Mouse (Mus musculus) embryonic facial prominence, embryonic 11.5 days (tissue): ENCODE results near the gene Vps37d. TPM values are rescaled to one million over a fixed set of nuclear protein-coding genes. Genes with fewer than 3 reads are reported as not detected.
A peak's percentile ranks its signal among the peaks of the same experiment; 100 is the strongest.
"Not testable (repeated sequence)": the region's sequence is repeated elsewhere in the genome, so short reads cannot be mapped to it uniquely, and the experiment has no call there.

Experiments
- ATAC-seq: fragments of 200-750 bp; cut with Nextera tagmentation; replicated peaks from 2 replicates; pipeline ENCODE4 v1.8.0; 2017; ENCODE audit warnings: low read depth; ENCODE audit not compliant: insufficient number of reproducible peaks, low FRiP score, low TSS enrichment
- DNase-seq: peaks from one replicate; pipeline ENCODE4 v3.0.0-alpha.2; 2015; ENCODE audit warnings: low spot score
- H3K27ac ChIP-seq: fragments of 300-500 bp; sonication (generic); replicated peaks from 2 replicates; pipeline ENCODE4 v1.5.1; 2014; ENCODE audit warnings: mild to moderate bottlenecking, low read depth, low read length, control low read depth
- H3K27me3 ChIP-seq: fragments of 300-500 bp; sonication (generic); 2 replicates; pipeline ENCODE4 v1.6.1; 2014; ENCODE audit warnings: mild to moderate bottlenecking, low read length, moderate library complexity, mixed read lengths; ENCODE audit not compliant: control insufficient read depth, insufficient read depth
- H3K36me3 ChIP-seq: fragments of 300-500 bp; sonication (generic); replicated peaks from 2 replicates; pipeline ENCODE4 v1.6.1; 2014; ENCODE audit warnings: low read depth, mild to moderate bottlenecking, low read length, moderate library complexity, mixed read lengths; ENCODE audit not compliant: control insufficient read depth, insufficient read depth
- H3K4me1 ChIP-seq: fragments of 300-500 bp; sonication (generic); 2 replicates; pipeline ENCODE4 v1.6.1; 2014; ENCODE audit warnings: low read length, mixed read lengths; ENCODE audit not compliant: control insufficient read depth, insufficient read depth
- H3K4me2 ChIP-seq: fragments of 300-500 bp; sonication (generic); 2 replicates; pipeline ENCODE4 v1.6.1; 2014; ENCODE audit warnings: low read depth, mild to moderate bottlenecking, control low read depth, low read length, moderate library complexity
- H3K4me3 ChIP-seq: fragments of 300-500 bp; sonication (generic); 2 replicates; pipeline ENCODE4 v1.5.1; 2014; ENCODE audit warnings: low read depth, low read length, control low read depth
- H3K9ac ChIP-seq: fragments of 300-500 bp; sonication (generic); replicated peaks from 2 replicates; pipeline ENCODE4 v1.6.1; 2014; ENCODE audit warnings: mild to moderate bottlenecking, control low read depth, low read length
- H3K9me3 ChIP-seq: fragments of 300-500 bp; sonication (generic); replicated peaks from 2 replicates; pipeline ENCODE4 v1.6.1; 2016; ENCODE audit warnings: mild to moderate bottlenecking, low read length, inconsistent platforms, mixed read lengths; ENCODE audit not compliant: control insufficient read depth
- WGBS: fragments of 180-500 bp; shearing (Covaris S2); extraction: QIAGEN DNeasy Blood & Tissue Kit; methylation state at CpG from one replicate; pipeline ENCODE4 v1.1.7; 2014; 5-methylcytosine and 5-hydroxymethylcytosine counted together
- polyA plus RNA-seq: library from polyadenylated mRNA; unstranded; fragments of >200 nt; fragmentation: Nextera tagmentation; extraction: Ambion mirVana; gene quantifications from 2 replicates; pipeline ENCODE4 v1.2.1, GENCODE M21; 2014

Gene Vps37d
- polyA plus RNA-seq, 1 experiment from 2014 or later: 7.1 TPM

DNA sequence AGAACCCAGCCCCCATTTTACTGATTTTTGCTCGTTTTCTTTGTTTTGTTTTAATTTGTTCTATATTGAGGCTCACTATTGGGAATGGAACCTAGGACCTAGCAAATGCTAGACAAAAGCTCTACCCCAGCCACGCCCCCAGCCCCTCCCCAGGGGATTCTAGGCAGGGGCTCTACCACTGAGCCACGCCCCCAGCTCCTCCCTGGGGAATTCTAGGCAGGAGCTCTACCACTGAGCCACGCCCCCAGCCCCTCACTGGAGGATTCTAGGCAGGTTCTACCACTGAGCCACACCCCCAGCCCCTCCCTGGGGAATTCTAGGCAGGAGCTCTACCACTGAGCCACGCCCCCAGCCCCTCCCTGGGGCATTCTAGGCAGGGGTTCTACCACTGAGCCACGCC, 28.8 kb downstream of the Vps37d start:
- not testable (repeated sequence) for H3K4me1 ChIP-seq, H3K27ac ChIP-seq, H3K9me3 ChIP-seq, DNase-seq, H3K36me3 ChIP-seq, H3K4me3 ChIP-seq, H3K27me3 ChIP-seq, ATAC-seq, H3K4me2 ChIP-seq, H3K9ac ChIP-seq
- 91% methylated on average over 6 of the region's 6 CpGs for WGBS

DNA sequence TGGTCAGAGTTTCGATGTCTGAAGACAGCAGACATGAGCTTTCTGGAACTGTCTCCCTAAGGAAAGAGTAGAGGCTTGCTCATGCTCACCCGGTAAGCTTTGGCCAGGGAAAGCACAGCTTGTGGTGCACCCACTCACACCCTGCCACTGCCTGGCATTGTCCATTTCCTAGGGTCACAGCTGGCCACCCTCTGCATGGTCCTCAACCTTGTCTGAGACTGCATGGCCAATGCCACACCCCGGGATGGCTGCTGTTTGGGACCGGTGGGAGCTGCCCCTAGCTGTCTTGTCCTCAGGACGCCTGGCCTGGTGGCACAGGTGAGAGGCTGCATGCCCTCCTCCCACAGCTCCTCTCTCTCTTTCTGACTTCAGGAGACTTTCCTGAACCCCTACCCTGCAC, 29.5 kb downstream of the Vps37d start:
- H3K27ac ChIP-seq: no peak overlapping the region
- H3K4me1 ChIP-seq: no peaks in the 10 kb centered on the region
- no peaks in the 10 kb centered on the region for H3K36me3 ChIP-seq
- ATAC-seq (no peak), DNase-seq (no peak)
- H3K4me2 ChIP-seq: no peak overlapping the region
- no peak overlapping the region for H3K9ac ChIP-seq
- 94% methylated on average over 5 of the region's 5 CpGs for WGBS
- no peak overlapping the region for H3K4me3 ChIP-seq
- no peaks in the 10 kb centered on the region for H3K9me3 ChIP-seq
- no peaks in the 10 kb centered on the region for H3K27me3 ChIP-seq

DNA sequence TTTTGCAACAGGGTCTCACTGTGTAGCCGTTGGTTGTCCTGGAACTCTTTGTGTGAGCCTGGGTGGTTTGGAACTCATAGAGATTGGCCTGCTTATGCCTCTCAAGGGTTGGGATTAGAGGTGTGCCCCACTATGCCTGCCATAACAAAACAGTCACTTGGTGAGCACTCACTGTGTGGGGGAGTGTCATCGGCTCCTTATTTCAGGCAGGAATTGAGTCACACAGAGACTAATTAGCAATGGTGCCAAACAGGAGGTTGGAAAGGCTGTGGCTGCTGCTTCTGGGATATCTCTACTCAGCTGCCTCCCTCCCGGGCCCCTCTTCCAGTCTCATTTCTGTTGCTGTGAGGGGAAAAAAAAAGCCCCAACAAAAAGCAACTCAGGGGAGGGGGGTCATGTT, 33.5 kb downstream of the Vps37d start:
- DNase-seq: no peak
- Histone ChIP-seq H3K4me2 (no peak overlapping the region), H3K27ac (no peak overlapping the region), H3K27me3 (no peaks in the 10 kb centered on the region), H3K4me3 (no peak overlapping the region), H3K36me3 (no peaks in the 10 kb centered on the region; the same call in 1 of the 2 replicates), H3K9ac (no peak overlapping the region), H3K9me3 (no peaks in the 10 kb centered on the region), H3K4me1 (no peaks in the 10 kb centered on the region)
- 93% methylated on average over 3 of the region's 3 CpGs for WGBS
- ATAC-seq: no peak

DNA sequence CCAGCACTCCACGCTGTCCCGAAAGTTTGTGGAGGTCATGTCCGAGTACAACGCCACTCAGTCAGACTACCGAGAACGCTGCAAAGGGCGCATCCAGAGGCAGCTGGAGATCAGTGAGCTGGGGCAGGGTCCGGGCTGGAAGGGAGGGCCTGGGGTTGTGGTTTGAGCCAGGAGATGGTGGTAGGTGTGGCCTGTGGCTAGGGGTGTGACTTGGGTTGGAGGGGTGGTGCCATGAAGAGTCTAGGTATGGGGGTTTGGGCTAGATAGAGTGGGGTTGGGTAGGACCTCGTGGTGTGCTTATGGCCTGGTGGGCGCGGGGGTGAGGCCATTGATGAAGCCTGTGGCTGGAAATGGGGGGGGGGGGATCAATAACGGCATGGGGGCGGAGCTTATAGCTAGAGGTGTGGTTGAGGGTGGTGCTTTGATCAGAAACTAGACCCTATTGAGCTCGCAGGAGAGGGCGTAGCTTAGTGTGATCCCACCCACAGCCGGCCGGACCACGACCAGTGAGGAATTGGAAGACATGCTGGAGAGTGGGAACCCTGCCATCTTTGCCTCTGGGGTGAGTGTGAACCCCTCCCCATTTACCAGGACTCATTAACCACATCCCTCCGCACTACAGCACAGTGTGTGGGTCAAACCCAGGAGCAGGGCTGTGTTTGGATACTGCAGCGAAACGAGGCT, 35.8 kb downstream of the Vps37d start:
- no peak for DNase-seq
- H3K9me3 ChIP-seq: no peaks in the 10 kb centered on the region
- no peaks in the 10 kb centered on the region; the same call in 1 of the 2 replicates for H3K36me3 ChIP-seq
- no peak overlapping the region for H3K4me2 ChIP-seq
- peak; percentile 24; the same call in 1 of the 2 replicates for ATAC-seq
- H3K4me3 ChIP-seq: no peak overlapping the region
- no peak overlapping the region for H3K9ac ChIP-seq
- no peaks in the 10 kb centered on the region for H3K27me3 ChIP-seq
- H3K27ac ChIP-seq: no peak overlapping the region
- WGBS: 26% methylated on average over 21 of the region's 21 CpGs
- H3K4me1 ChIP-seq: no peaks in the 10 kb centered on the region

DNA sequence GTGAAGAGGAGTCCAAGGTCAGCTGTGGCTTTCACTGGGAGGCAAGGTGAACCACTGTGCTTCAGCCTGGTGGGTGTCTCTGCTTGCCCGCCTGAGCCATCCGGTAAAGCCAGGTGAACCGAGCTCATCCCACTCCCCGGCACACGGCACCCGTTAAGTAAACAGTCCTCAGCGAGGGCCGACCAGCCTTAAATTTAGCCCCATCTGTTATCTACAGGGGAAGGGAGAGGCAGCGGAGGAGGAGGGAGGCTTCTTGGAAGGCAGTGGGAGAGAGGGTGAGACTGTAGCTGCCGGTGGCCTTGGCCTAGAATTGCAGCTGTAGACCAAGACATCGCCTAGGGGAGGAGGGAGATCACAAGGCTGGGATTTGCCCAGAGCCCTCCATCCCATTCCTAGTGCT, 37.3 kb downstream of the Vps37d start:
- H3K4me3 ChIP-seq: no peak overlapping the region
- no peak for ATAC-seq
- DNase-seq: no peak
- 76% methylated on average over 11 of the region's 11 CpGs for WGBS
- H3K9me3 ChIP-seq: no peaks in the 10 kb centered on the region
- no peak overlapping the region for H3K4me2 ChIP-seq
- H3K4me1 ChIP-seq: no peaks in the 10 kb centered on the region
- H3K27me3 ChIP-seq: no peaks in the 10 kb centered on the region
- H3K27ac ChIP-seq: no peak overlapping the region
- no peak overlapping the region for H3K9ac ChIP-seq
- H3K36me3 ChIP-seq: no peaks in the 10 kb centered on the region; the same call in 1 of the 2 replicates

DNA sequence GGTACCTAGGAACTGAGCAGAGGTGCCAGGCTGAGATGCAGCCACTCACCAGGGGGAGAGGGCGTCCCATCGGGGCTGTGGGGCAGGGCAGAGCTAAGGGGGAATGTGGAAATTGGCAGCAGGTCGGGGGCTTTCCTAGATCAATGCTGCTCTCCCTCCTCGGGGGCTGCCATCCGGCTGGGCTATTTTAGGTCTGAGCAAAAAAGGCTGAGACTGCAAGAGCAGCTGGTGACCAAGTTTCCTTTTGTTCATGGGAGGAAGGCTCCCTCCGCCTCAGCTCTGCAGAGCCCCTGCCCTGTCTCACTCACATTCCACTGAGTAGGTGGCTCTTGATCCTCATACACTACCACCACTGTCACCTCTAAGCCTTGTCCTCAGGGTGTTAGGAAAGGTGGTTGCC, 38.0 kb downstream of the Vps37d start:
- Histone ChIP-seq H3K9me3 (no peaks in the 10 kb centered on the region), H3K4me1 (no peaks in the 10 kb centered on the region), H3K36me3 (no peaks in the 10 kb centered on the region; the same call in 1 of the 2 replicates), H3K9ac (no peak overlapping the region), H3K4me2 (no peak overlapping the region), H3K27me3 (no peaks in the 10 kb centered on the region), H3K27ac (no peak overlapping the region), H3K4me3 (no peak overlapping the region)
- DNase-seq (no peak), ATAC-seq (no peak)
- WGBS: 33% methylated on average over 6 of the region's 6 CpGs

DNA sequence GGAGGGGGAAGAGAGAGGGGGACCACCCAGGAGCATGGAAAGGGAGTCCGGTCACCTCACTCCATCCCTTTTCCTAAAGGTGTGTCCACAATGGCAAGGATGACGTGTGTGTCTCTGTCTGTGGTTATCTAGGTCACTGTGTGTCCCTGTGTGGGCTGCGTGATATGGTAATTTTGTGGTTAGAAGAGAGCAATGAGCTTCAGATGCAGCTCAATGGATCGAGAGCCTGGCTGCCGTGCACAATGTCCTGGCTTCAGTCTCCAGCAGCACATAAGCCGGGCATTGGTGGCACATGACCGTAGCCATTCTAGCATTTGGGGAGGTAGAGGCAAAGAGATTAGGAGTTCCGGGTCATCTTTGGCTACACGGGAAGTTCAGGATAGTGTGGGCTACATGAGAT, 38.5 kb downstream of the Vps37d start:
- ATAC-seq (no peak), DNase-seq (no peak)
- Histone ChIP-seq H3K9ac (no peak overlapping the region), H3K9me3 (no peaks in the 10 kb centered on the region), H3K4me3 (no peak overlapping the region), H3K27me3 (no peaks in the 10 kb centered on the region), H3K36me3 (no peaks in the 10 kb centered on the region; the same call in 1 of the 2 replicates), H3K4me1 (no peaks in the 10 kb centered on the region), H3K27ac (no peak overlapping the region), H3K4me2 (no peak overlapping the region)
- 84% methylated on average over 9 of the region's 9 CpGs for WGBS

DNA sequence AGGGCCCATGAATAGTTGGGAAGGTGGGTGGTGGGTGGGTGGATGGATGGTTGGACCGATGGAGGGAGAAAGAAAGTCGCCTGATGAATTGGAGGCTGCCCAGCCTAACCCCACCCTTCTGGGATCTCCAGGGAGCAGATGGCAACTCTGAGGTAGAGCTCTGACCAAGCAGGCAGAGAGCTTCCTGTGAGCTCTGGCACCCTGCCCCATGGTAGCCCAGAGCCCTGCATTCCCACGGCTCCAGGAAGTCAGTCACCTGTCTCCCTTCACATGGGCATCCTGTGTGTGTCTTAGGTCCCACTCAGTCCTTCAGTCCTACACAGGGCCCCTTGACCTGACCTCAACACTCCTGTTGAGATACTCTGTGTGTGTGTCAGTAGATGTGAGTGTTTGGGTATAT, 40.1 kb downstream of the Vps37d start:
- Histone ChIP-seq H3K9me3 (no peaks in the 10 kb centered on the region), H3K27me3 (no peaks in the 10 kb centered on the region), H3K9ac (no peak overlapping the region), H3K4me2 (no peak overlapping the region), H3K4me1 (no peaks in the 10 kb centered on the region), H3K36me3 (no peaks in the 10 kb centered on the region; the same call in 1 of the 2 replicates), H3K27ac (no peak overlapping the region), H3K4me3 (no peak overlapping the region)
- no peak for ATAC-seq
- 83% methylated on average over 3 of the region's 3 CpGs for WGBS
- no peak for DNase-seq
